Mouse (Mus musculus): ENCODE results near the gene Trmu.

Trmu gene

DNA sequence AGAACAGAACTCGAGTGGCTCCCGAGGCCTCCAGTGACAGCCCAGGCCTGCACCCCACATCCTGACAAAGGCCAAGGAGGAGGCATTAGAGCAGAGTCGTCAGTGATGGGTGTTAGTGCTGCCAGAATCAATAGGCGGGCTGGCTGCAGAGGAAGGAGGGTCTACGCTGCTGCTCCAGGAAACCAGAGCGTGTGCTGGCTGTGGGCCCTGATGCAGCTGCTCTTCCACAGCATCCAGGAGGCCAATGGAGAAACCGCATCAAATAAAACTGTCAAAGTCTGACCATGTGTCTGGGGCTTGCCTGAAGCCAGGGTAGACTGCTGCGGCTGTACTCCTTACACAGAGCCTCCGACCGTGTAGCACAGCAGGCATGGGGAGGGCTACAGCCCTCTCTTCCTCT, 18.0 kb downstream of the Trmu start:
- peak in 1 of 2 experiments; percentile 58 for DNase-seq

GRCm38 (mm10) chr15:85899396-85899795, 20.3 kb downstream of the Trmu start:
- no peak for DNase-seq

DNA sequence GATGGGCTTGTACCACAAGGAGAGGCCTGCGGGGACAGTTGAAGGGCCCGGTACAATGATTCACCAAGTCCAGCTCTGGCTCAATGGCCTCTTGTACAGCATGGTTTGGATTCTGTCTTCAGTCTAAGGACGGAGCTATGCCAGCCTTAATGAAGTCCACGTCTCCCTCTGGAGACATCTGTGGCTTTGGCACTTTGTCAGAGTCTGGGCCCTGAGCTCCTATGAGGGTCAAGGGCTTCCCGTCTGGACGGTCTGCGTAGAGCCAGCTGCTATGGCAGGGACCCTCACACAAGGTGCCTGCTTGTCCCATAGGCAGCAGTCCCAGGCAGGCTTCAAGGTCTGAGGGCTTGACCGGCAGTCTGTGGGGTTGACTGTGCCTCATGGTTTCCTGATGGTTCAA, 21.2 kb downstream of the Trmu start:
- DNase-seq: peak; percentile 69 to 74

DNA sequence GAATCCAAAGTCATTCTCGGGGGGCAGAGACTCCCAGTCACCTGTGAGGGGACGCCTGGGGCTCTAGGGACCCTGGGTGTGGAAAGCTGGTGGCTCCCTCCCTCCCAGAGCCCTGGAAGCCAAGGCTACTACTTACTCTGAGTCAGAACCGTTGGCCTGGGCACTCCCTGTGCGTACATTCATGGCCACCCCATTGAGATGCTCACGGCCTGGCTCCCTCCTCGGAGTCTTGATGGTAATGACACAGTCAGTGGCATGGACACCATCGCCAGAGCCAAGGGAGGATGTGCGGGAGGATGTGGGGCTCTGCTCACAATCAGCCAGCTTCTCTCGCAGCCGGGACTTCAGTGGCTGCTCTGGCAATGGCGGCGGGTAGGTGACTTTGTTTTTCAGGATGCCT, 21.7 kb downstream of the Trmu start:
- DNase-seq: no peak

- DNase-seq: no peak
Observed at GRCm38 (mm10) chr15:85902505-85902904, 23.4 kb downstream of the Trmu start.

DNA sequence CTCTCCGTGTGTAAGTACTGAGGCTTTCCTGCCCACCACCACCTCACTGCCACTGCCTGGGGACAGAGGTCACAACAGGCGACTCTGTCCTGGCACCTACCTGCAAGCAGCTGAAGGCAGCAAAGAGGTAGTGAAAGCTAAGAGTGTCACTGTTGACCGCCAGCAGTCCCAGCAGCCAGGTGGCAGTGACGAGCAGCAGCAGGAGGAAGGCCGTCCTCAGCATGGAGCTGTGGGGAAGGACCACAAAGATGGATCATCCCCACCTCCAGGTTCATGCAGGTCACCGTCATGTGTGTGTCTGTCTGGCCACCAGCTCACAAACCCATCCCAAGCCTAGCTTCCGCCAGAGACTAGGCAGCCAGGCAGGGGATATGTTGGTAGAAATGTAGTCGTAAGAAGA, 24.7 kb downstream of the Trmu start:
- DNase-seq: peak in 1 of 2 experiments; percentile 51

GRCm38 (mm10) chr15:85908660-85909491, 29.8 kb downstream of the Trmu start:
- DNase-seq: no peak

DNA sequence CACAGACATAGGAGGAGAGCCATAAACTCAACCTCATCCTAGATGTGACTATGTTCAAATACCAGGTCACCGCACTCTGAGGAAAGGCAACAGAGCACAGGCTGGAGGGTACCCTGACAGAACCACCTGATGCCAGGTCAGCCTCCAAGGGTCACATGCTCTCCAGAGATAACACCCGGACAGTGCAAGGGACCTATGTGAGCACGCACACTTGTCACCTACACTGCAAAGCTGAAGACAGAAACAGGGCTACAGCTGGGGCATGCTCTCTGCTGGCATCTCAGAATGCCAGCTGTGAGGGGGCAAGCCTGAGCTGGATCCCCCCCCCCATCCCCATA, 30.3 kb downstream of the Trmu start:
- no peak for DNase-seq

GRCm38 (mm10) chr15:85909931-85910330, 30.8 kb downstream of the Trmu start:
- peak in 1 of 2 experiments; percentile 28 for DNase-seq

DNA sequence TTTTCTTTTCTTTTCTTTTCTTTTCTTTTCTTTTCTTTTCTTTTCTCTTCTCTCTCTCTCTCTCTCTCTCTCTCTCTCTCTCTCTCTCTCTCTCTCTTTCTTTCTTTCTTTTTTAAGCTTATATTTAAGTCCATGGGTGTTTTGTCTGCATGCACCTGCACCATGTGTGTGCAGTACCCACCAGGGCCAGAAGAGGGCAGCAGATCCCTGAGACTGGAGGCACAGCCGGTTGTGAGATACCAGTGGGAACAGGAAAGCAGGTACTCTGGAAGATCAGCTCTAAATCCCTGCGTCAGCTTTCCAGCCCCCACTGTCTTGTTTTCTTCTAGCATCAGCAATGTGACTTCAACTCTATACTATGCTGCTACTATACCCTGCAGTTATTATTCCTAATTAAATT, 34.5 kb downstream of the Trmu start:
- DNase-seq: peak; percentile 92 to 96

- DNase-seq: no peak
Observed at GRCm38 (mm10) chr15:85919191-85919891, 40.2 kb downstream of the Trmu start.

- DNase-seq: no peak
Observed at GRCm38 (mm10) chr15:85919892-85920248, 40.8 kb downstream of the Trmu start.

DNA sequence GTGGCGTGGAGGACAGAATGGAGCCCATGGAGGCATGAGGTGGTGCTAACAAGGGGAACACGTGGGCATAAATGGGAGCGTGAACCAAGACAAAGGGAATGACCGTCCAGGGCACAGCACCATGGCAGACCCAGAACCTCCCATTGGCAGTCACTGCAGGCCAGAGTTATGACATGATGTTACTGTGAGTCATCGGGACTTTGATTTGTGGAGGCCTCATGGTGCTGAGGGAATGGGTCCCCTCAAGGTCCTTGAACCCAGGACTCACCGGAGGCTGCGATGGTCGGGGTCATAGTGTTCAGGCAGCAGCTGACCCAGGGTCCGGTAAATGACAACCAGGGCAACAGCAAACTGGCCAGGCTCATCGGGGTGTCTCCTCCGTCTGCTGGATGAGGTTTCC, 42.7 kb downstream of the Trmu start:
- no peak for DNase-seq

DNA sequence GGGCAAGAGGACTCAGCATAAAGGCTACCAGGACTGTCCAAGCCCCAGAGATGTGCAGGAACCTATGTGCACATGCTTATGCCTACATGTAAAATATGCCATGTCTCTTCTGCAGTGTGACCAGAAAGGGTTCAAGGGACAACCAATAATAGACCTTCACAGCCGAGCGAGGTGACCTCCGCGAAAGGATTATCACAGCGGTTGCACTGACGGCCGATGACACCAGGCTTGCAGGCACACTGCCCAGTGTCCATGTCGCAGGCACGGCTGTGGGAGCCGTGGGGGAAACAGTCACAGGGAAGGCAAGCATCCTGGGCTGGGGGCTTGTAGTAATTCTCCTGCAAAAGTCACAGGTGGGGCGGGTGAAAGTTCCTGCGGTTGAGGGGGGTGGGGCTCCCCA, 49.0 kb downstream of the Trmu start:
- DNase-seq: peak; percentile 48 to 53

- no peak for DNase-seq
Observed at GRCm38 (mm10) chr15:85935627-85936049, 56.5 kb downstream of the Trmu start.
